Mouse (Mus musculus): Measurements from ENCODE around the gene Amtn. TPM values are rescaled to one million over a fixed set of nuclear protein-coding genes. Genes with fewer than 3 reads are reported as not detected.
"Not testable (repeated sequence)": the region's sequence is repeated elsewhere in the genome, so short reads cannot be mapped to it uniquely, and the experiment has no call there.

Gene Amtn
- polyA plus RNA-seq (2015; fragmentation: Nextera tagmentation; extraction: Ambion mirVana): not detected in 2 replicates

DNA sequence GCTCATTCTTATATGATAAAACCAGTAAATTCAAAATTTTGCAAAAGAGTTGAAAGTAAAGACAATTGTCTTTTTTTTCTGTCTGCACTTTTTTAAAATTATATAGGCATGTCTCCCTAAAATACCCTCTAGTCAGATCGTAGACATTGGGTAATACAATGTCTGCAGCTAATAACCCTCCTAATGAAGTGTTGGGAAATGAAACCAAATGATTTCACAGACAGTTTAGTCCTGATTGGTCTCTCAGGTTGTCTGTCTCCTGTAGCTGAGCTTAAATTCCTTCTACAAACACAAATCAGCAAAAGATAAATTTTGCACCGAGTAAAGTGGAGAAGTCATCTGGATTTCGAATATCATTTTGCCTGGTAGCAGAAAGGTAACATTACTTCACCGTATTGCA is at the start of gene Amtn:
Gene Amtn (plus strand): TSS at position 301 of the 400 bp plus-strand sequence.
- no peak within 1 kb of the TSS for H3K9ac ChIP-seq
- no peaks in the 10 kb centered on the region for H3K9me3 ChIP-seq (replicated peaks)
- H3K4me2 ChIP-seq (replicated peaks): no peak within 1 kb of the TSS
- no peak for ATAC-seq (ENCODE audit: insufficient number of reproducible peaks, low FRiP score, low TSS enrichment, low read depth)
- no peak within 1 kb of the TSS for H3K4me3 ChIP-seq (replicated peaks)
- H3K27me3 ChIP-seq: no peaks in the 10 kb centered on the region
- H3K36me3 ChIP-seq: no peaks in the 10 kb centered on the region
- WGBS: 66% methylated on average over 4 of the region's 4 CpGs
- no peaks in the 10 kb centered on the region for H3K4me1 ChIP-seq
- H3K27ac ChIP-seq (replicated peaks): no peak within 1 kb of the TSS

DNA sequence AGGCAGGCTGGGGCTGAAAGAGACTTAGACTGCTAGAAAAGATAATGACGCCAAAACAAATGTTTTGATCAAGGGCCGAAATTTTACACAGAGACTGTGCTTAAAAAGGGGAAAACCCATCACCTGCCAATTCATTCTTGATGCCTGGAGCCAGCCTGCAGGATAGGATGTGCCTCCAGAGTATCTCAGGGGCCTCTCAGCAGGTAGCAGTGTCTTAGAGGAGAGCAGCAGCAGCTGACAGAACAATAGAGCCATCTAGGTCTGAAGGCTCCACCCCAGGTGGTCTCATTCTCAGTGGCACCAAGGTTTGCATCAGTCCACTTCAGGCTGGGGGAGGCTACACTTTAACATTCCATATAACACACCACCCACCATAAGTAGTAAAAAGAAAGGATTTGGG is 27.4 kb upstream of the Amtn start:
- H3K27ac ChIP-seq (replicated peaks); H3K36me3 ChIP-seq; H3K9ac ChIP-seq; H3K9me3 ChIP-seq (replicated peaks); H3K27me3 ChIP-seq; H3K4me2 ChIP-seq (replicated peaks); H3K4me1 ChIP-seq; H3K4me3 ChIP-seq (replicated peaks); ATAC-seq (ENCODE audit: insufficient number of reproducible peaks, low FRiP score, low TSS enrichment, low read depth): not testable (repeated sequence)
- whole genome bisulfite sequencing: 38% methylated on average over 2 of the region's 2 CpGs

DNA sequence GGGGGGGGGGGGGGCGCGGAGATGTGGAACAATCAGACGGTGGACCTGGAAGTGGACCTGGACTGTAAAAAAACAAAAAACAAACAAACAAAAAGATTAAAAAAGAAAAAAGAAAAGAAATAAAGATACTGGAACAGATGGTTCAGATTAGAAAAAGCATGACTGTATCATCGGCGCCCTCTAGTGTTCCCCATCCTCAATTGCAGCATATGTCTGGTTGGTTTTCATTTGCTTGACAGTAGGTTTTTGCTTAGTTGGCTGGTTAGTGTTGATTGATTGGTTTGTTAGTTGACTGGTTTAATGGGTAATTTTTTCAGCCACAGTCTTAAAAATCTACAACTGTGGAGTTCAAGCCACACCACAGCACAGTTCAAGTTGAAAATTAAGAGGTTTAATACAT is 11.1 kb upstream of the Amtn start:
- Histone ChIP-seq H3K27ac (replicated peaks) (no peak overlapping the region), H3K4me3 (replicated peaks) (no peak overlapping the region), H3K27me3 (no peaks in the 10 kb centered on the region), H3K9ac (no peak overlapping the region), H3K4me1 (no peaks in the 10 kb centered on the region), H3K9me3 (replicated peaks) (no peaks in the 10 kb centered on the region), H3K4me2 (replicated peaks) (no peak overlapping the region), H3K36me3 (no peaks in the 10 kb centered on the region)
- ATAC-seq (ENCODE audit: insufficient number of reproducible peaks, low FRiP score, low TSS enrichment, low read depth): no peak
- WGBS: 3% methylated on average over 5 of the region's 5 CpGs

DNA sequence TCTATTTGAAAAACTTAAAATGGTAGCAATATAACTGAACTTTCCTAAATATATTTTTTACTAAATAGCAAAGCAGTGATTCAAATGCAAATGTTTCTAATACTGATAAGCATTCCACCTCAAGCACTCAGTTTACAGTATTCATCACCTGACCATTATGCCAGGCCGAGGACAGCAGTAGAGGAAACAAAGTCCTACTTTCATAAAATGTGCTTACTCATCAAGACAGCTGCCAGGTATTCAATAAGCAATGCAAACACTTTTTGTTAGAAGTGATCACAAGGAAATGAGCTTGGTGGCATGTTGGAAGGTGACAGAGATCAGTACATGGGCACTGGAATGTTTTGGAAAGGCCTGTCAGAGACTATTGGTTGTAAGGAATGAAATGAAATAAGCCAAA is 9.0 kb upstream of the Amtn start:
- 75% methylated on average over 1 of the region's 1 CpGs for WGBS
- ATAC-seq (ENCODE audit: insufficient number of reproducible peaks, low FRiP score, low TSS enrichment, low read depth): no peak
- Histone ChIP-seq H3K9me3 (replicated peaks) (no peaks in the 10 kb centered on the region), H3K27me3 (no peaks in the 10 kb centered on the region), H3K27ac (replicated peaks) (no peak overlapping the region), H3K9ac (no peak overlapping the region), H3K4me2 (replicated peaks) (no peak overlapping the region), H3K4me3 (replicated peaks) (no peak overlapping the region), H3K4me1 (no peaks in the 10 kb centered on the region), H3K36me3 (no peaks in the 10 kb centered on the region)

DNA sequence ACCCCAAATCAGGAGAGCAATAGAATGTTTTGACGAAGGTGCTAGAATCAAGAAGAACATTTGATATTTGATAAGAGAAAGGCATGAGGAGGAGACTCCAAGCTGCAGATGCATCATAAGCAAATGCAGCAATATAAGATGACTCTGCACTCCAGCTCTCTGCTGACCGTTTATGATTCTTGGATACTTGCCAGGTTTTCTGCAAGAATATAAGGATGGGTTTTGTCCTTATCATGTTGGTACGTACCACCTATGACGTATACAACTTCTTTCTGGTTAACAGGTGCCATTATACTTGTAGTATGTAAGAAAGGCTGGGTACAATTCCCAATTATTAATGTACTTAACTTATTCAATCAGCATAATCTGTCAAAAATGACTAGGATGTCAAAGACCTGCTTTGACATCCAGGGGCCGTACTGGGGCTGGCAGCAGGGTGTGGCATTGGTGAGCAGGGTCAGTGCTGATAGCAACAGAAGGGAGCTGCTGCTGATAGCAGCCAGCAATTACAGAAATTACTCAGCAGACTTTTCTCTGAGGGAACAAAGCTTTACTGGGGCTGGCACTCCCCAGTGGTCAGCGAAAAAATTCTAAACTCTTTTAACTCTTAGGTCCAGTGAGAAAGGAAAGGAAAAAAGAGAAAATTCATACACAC is 5.2 kb upstream of the Amtn start:
- Histone ChIP-seq H3K9me3 (replicated peaks) (no peaks in the 10 kb centered on the region), H3K27me3 (no peaks in the 10 kb centered on the region), H3K36me3 (no peaks in the 10 kb centered on the region), H3K9ac (no peak overlapping the region), H3K4me2 (replicated peaks) (no peak overlapping the region), H3K4me3 (replicated peaks) (no peak overlapping the region), H3K4me1 (no peaks in the 10 kb centered on the region), H3K27ac (replicated peaks) (no peak overlapping the region)
- 71% methylated on average over 6 of the region's 6 CpGs for WGBS
- no peak for ATAC-seq (ENCODE audit: insufficient number of reproducible peaks, low FRiP score, low TSS enrichment, low read depth)

DNA sequence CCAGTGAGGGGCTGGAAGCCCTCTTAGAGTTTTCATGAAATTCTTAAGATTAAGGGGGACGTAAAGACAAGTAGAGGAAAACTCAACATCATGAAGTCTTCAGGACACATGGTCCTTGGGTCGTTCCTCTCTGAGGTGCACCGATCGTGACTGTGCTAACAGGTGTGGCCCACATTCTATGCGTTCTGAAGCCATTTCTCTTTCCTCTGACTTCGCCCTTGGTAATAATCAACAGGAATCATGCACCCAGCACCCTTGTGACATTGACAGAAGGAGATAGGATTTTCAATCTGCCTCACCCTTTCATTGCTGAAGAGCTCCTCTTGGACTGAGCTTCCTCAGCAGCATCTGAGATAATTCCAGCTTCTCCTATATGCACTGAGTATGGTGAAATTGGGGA is 3.3 kb upstream of the Amtn start:
- no peak overlapping the region for H3K4me2 ChIP-seq (replicated peaks)
- H3K4me3 ChIP-seq (replicated peaks): no peak overlapping the region
- H3K9me3 ChIP-seq (replicated peaks): no peaks in the 10 kb centered on the region
- no peaks in the 10 kb centered on the region for H3K4me1 ChIP-seq
- no peak for ATAC-seq (ENCODE audit: insufficient number of reproducible peaks, low FRiP score, low TSS enrichment, low read depth)
- H3K36me3 ChIP-seq: no peaks in the 10 kb centered on the region
- no peak overlapping the region for H3K9ac ChIP-seq
- WGBS: 86% methylated on average over 6 of the region's 6 CpGs
- H3K27me3 ChIP-seq: no peaks in the 10 kb centered on the region
- no peak overlapping the region for H3K27ac ChIP-seq (replicated peaks)

DNA sequence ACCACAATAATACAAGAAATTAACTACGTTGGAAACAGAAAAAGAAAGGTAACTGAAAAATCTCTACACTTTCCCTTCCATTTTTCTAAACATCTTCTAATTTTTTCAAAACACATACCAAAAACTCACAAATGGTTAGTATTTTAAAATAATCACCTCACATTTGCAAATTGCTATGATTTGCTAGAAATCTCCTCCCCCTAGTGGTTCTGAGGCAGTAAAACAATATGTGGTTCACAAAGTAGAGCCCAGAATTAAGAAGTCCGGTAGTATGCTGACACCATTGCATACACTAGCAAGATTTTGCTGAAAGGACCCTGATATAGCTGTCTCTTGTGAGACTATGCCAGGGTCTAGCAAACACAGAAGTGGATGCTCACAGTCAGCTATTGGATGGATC is 16.1 kb downstream of the Amtn start:
- H3K36me3 ChIP-seq: not testable (repeated sequence)
- 84% methylated on average over 2 of the region's 2 CpGs for WGBS

DNA sequence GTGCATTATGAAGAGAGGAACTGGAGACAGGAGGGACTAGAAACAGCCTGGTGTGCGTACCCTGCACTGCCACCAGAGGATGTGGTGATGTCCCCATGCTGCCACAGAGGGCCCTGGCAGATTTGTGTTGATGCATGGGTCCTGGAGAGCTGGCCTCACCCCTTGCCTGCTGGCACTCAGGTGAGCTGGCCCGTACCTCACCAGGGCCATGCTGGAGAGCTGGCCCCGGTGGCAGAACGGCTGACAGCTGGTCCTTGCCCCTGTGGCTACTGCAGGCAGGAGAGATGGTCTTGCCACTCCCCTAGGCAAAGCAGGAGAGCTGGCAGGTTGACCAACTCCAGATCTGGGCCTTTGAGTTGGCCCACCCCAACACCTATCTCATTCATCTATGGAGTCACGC is 22.7 kb downstream of the Amtn start:
- H3K4me1 ChIP-seq: no peaks in the 10 kb centered on the region
- no peak overlapping the region for H3K9ac ChIP-seq
- H3K4me2 ChIP-seq (replicated peaks): no peak overlapping the region
- ATAC-seq (ENCODE audit: insufficient number of reproducible peaks, low FRiP score, low TSS enrichment, low read depth): no peak
- 65% methylated on average over 5 of the region's 5 CpGs for WGBS
- H3K36me3 ChIP-seq: no peaks in the 10 kb centered on the region
- no peak overlapping the region for H3K4me3 ChIP-seq (replicated peaks)
- H3K9me3 ChIP-seq (replicated peaks): no peaks in the 10 kb centered on the region
- no peaks in the 10 kb centered on the region for H3K27me3 ChIP-seq
- no peak overlapping the region for H3K27ac ChIP-seq (replicated peaks)

More for the DNA sequence above, 16.1 kb downstream of the Amtn start:
- not testable (repeated sequence) for H3K4me1 ChIP-seq; H3K4me3 ChIP-seq (replicated peaks); H3K27me3 ChIP-seq; H3K9ac ChIP-seq; H3K27ac ChIP-seq (replicated peaks); H3K9me3 ChIP-seq (replicated peaks); ATAC-seq (ENCODE audit: insufficient number of reproducible peaks, low FRiP score, low TSS enrichment, low read depth); H3K4me2 ChIP-seq (replicated peaks)

DNA sequence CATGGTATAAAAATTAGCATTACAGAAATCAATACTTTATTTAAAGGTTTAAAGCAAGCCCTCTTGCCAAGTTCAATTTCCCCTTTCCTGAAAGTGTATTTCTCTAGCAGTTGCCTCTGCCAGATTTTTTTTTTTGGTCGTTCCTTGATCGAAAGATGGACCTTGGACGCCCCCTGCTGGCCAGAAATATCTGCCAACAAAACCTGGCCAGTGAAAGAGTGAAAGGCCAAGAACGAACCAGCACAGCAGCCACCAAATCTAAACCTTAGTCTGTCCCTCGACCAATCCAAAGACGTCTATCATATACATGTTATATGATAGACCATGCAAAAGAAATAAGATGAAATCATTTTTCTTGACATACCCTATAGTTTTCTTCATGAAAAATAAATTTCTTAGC is 23.9 kb downstream of the Amtn start:
- WGBS: 7% methylated on average over 6 of the region's 6 CpGs
- Histone ChIP-seq H3K4me2 (replicated peaks) (no peak overlapping the region), H3K9ac (no peak overlapping the region), H3K4me3 (replicated peaks) (no peak overlapping the region), H3K9me3 (replicated peaks) (no peaks in the 10 kb centered on the region), H3K27me3 (no peaks in the 10 kb centered on the region), H3K4me1 (no peaks in the 10 kb centered on the region), H3K36me3 (no peaks in the 10 kb centered on the region), H3K27ac (replicated peaks) (no peak overlapping the region)
- ATAC-seq (ENCODE audit: insufficient number of reproducible peaks, low FRiP score, low TSS enrichment, low read depth): no peak

DNA sequence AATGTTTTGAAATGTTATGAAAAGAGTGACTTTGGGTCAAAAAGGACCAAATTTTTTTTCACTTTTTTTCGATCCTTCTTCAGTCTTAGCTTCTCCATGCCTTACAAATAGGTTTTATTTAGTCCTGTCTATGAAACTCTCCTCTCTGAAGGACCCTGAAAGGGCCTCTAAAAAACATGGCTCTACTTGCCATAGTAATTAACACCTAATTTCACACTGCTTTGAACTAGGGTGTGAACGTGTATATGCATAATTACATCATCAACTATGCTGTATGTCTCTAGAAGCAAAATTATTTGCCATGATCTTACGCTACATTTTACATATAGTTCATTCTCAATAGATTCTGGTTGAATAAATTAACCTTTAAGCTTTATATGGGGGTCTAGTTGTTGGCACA is 25.6 kb downstream of the Amtn start:
- H3K4me1 ChIP-seq: no peaks in the 10 kb centered on the region
- ATAC-seq (ENCODE audit: insufficient number of reproducible peaks, low FRiP score, low TSS enrichment, low read depth): no peak
- no peak overlapping the region for H3K4me3 ChIP-seq (replicated peaks)
- no peaks in the 10 kb centered on the region for H3K36me3 ChIP-seq
- no peaks in the 10 kb centered on the region for H3K27me3 ChIP-seq
- 69% methylated on average over 3 of the region's 3 CpGs for WGBS
- no peak overlapping the region for H3K9ac ChIP-seq
- H3K27ac ChIP-seq (replicated peaks): no peak overlapping the region
- H3K4me2 ChIP-seq (replicated peaks): no peak overlapping the region
- H3K9me3 ChIP-seq (replicated peaks): no peaks in the 10 kb centered on the region

DNA sequence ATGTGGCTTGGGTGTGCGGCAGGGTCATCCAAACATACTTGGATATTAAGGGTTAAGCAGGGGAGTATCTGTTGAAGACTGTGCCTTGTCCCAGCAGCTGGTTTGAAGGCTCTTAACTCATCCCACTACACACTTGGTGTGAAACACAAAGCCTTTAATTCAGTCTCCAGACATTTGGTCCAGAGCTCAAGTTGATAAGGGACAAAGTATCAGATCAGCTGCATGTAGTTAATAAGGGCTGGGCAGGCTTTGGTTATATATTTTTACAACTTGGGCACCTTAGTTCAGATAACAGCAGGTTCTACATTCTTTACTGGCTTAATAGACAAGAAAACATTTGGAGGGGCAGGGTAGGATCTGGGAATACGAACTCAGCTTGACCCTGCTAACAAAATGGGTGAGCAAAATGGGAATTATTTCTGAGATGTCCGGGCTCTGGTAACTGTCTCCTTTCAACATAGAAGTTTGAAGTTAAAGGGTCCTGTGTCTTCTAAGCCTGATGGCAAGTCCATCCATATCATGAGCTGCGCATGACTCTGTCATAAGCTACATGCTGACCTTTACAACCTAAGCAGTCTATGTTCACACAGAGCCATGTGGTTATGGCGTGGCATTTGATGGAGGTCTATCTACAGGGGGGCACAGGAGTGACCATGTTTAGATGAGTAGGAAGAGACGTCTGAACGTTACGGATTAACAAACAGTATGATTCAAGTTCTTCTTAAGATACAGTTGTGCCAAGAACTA is 44.6 kb downstream of the Amtn start:
- no peaks in the 10 kb centered on the region for H3K27me3 ChIP-seq
- H3K27ac ChIP-seq (replicated peaks): no peak overlapping the region
- H3K9me3 ChIP-seq (replicated peaks): no peaks in the 10 kb centered on the region
- H3K4me2 ChIP-seq (replicated peaks): no peak overlapping the region
- no peak for ATAC-seq (ENCODE audit: insufficient number of reproducible peaks, low FRiP score, low TSS enrichment, low read depth)
- no peak overlapping the region for H3K9ac ChIP-seq
- WGBS: 88% methylated on average over 8 of the region's 8 CpGs
- no peaks in the 10 kb centered on the region for H3K36me3 ChIP-seq
- H3K4me1 ChIP-seq: no peaks in the 10 kb centered on the region
- H3K4me3 ChIP-seq (replicated peaks): no peak overlapping the region

DNA sequence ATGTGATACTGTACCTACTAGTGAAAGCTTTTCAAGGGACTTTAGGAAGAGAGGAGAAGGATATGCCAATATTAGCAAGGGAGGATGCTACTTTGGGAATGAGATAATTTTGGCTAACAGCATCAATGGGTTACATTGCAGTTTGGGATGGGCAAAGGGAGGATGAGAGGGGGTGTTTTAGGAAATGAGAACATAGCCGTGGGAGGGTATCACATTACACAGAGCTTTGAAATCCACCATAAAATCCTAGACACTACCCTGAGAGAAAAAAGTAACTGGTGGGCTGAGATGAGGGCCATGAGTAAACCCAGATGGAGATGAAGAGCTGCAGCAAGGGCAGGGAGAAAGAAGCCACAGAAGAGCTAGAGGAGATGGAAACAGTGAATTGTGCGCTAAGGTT is 49.0 kb downstream of the Amtn start:
- not testable (repeated sequence) for H3K9ac ChIP-seq; H3K4me1 ChIP-seq; H3K27me3 ChIP-seq; H3K36me3 ChIP-seq; ATAC-seq (ENCODE audit: insufficient number of reproducible peaks, low FRiP score, low TSS enrichment, low read depth); H3K9me3 ChIP-seq (replicated peaks); H3K27ac ChIP-seq (replicated peaks); H3K4me2 ChIP-seq (replicated peaks); H3K4me3 ChIP-seq (replicated peaks)
- 46% methylated on average over 2 of the region's 2 CpGs for WGBS
